Mouse (Mus musculus) liver, adult (tissue): Measurements from ENCODE around the gene Arhgef2.

ENCODE experiments used
- GATA4 ChIP-seq: IDR thresholded peaks from 2 replicates; pipeline ENCODE4 v1.6.1; 2014; ENCODE audit warnings: mild to moderate bottlenecking, low read length; ENCODE audit not compliant: insufficient replicate concordance

Gene Arhgef2

DNA sequence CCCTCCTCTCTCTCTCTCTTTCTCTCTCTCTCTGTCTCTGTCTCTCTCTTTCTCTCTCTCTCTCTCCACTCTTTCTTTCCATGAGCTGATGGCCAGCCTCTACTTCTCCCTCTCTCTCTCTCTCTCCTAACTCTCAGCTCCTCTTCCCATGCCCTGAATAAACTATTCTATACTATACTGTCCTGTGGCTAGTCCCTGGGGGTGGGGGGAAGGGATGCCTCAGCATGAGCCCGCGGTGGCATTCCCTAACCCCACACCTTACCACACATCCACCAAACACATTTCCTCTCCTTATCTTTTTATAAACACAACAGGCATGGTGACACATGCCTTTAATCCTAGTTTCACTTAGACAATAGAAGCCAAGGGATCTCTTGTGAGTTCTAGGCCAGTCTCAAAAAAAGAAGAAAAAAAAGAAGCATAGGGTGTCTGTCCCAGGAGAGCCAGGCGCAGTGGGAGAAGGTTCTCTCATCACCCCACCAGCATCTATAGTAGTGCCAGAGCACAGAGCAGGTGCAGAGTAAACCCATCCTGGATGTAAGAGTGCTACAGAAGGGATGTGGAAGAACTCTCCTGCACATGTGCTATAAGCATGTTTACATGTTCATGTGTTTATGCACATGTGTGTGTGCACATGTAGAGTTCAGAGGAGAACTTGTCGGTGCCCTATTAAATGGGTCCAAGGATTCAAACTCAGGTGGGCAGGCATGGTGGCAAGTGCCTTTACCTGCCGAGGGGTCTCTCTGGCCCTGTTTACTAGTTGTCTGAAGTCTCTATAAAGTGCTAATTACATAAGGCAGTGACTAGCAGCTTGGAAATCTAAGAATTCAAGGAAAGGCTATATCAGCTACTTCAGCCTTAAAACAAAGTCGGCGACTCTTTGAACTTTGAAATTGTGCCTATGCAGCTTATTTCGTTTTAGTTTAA lies 27.0 kb upstream of the Arhgef2 start:
- no peak for TF ChIP-seq GATA4

- peak; percentile 34; the same call in 1 of the 2 replicates for TF ChIP-seq GATA4
These were observed 26.2 kb upstream of the Arhgef2 start for GRCm38 (mm10) chr3:88579454-88580117.

DNA sequence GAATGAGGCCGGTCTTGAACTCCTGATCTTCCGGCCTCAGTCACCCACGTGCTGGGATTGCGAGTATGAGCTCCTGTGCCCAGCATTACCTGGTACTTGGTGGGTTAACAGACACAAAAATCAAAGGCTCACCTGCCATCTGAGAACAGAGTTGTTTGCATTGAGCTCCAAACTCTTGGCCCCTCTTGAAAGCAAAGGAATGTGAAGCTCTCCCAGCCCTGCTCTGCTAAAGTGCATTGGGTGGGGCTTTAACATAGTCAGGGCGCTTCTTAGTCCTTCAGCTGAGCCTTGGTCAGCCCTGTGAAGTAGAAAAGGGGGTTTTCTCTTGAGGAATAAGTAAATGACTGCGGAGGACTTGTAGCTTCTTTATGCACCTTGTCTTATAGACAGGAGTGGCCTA lies 20.0 kb upstream of the Arhgef2 start:
- no peak for TF ChIP-seq GATA4

DNA sequence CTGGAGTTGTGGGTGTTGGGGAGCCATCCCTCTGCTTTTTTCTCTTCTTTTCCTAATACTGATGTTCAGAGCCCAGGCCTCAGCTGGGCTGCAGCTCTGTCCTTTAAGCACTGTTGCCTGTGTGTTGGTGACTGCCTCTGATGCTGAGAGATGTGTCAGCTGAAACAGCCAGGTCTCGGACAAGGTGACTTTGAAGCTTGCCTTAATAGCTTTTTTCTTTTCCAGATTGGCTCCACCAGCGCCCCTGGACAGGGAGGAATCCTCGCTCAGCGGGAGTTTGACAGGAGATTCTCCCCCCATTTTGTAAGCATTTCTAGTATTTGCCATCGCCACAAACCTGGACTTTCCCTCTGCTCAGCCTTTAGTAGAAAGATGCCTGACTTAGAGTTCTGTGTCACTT lies 19.1 kb upstream of the Arhgef2 start:
- TF ChIP-seq GATA4 = no peak

DNA sequence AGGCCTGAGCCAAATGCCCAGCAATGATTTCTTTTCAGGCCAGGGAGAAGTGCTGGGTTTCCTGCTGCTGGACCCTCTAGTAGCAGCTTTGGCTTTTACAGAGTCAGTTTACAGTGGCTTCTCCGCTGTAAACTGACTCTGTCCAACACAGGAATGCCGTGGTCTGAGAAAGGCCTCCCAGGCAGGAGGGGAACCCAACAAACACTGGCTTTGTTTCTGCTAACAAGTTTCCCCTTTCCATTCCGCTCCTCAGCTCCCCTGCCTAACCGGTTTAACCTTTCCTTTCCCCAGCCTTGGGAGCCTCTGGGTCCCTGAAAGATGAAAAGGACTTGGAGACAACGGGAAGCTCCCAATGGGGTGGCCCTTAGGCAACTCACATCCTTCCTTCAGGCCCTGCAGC lies 15.5 kb upstream of the Arhgef2 start:
- TF ChIP-seq GATA4 = no peak

- peak; percentile 96 for TF ChIP-seq GATA4
These were observed 14.7 kb upstream of the Arhgef2 start for GRCm38 (mm10) chr3:88591044-88591443.

DNA sequence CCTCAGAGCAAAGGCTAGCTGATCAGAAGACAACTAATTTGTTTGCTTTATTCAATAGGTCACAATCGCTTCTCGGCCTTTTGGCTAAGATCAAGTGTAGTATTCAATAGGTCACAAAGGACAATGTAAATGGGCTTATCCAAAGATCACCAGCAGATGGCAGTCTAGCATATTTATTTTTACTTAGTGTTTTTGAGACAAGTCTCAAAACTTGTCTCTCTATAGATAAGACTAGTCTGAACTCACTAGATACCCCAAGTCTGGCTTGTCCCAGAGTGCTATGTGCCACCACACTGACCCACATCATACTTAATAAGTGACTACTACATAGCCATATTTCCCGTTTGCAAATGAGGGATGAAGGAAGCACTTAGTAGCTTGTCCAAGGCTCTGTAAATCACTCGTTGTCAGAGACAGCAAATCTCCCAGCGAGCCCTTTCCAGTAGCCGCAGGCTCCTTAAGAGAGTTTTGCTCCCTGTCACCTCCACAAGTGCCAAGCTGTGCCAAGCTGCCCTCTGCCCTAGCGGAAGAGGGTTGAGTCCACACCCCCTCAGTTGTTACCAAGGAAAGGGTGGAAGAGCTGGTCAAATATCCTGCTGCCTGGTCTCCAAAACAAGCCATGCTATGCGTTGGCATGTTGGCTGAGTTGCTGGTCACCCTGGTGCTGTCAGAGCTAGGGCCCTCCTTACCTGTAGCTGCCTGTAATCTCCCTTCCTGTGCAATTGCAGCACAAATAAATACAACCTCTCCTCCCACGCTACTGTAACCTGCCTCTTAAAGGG lies 13.6 kb upstream of the Arhgef2 start:
- no peak for TF ChIP-seq GATA4

DNA sequence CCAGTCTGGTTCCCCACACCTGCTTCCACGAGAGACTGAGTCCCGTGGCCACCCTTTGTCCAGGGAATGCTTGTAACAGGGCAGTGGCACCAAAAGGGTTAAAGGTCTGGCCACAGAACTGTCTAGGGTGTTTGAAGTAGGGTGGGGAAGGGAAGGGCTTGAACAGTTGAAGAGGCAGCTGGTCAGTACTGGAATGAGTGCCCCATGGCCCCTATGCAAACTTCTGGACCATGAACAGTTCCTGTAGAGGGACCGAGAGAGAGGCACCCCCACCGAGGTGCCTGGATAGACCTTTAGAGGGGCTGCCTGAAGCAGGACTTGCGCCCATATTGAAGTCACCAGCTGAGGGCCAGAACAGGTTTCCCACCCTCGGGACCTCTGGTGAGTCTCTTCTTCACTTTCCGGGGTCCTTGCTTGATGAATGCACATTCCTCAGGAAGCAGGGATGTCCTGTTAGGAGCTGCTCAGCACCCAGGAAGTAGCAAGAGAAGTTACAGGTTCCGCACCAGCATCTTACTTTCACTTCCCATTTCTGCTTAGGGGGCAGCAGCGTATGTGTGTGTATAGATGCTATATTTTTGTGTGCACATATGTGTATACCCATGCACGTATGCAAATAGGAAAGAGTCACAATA lies 12.7 kb upstream of the Arhgef2 start:
- TF ChIP-seq GATA4 = no peak

GRCm38 (mm10) chr3:88593893-88594580 lies 11.7 kb upstream of the Arhgef2 start:
- TF ChIP-seq GATA4 = no peak

GRCm38 (mm10) chr3:88602466-88602865 lies 3.3 kb upstream of the Arhgef2 start:
- no peak for TF ChIP-seq GATA4

GRCm38 (mm10) chr3:88603714-88604161 lies 2.0 kb upstream of the Arhgef2 start:
- TF ChIP-seq GATA4 = peak; percentile 48; the same call in 1 of the 2 replicates

DNA sequence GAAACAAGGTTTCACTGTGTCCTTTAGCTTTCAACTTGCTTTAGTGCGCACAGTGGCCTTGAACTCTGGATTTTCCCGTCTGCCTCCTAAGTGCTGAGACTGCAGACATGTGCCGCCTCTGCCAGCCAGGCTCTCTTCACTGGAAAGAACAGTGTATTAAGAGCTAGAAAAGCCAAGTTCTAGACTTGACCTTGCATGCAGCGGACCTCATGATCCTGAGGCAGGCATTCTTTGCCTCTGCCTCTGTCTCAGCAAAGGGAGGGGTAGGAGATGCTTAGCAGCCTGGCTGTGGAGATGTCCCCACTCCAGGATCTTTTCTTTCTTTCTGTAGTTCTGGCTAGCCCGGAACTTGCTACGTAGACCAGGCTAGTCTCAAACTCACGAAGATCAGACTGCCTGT lies 903 bp upstream of the Arhgef2 start:
- no peak for TF ChIP-seq GATA4

GRCm38 (mm10) chr3:88607065-88607757 lies 1.4 kb downstream of the Arhgef2 start:
- no peak for TF ChIP-seq GATA4

- no peak for TF ChIP-seq GATA4
These were observed 2.0 kb downstream of the Arhgef2 start for GRCm38 (mm10) chr3:88607758-88608138.
